Mouse (Mus musculus): ENCODE measurements around the gene Irf2bp1.

Irf2bp1 gene

GRCm38 (mm10) chr7:18998835-18999234 lies 5.0 kb upstream of the Irf2bp1 start:
- peak in 1 of 2 experiments; percentile 43 for DNase-seq (ENCODE audit: inconsistent age in 2 of 2, low spot score in 1 of 2)

- DNase-seq (ENCODE audit: inconsistent age in 2 of 2, low spot score in 1 of 2) = peak in 1 of 2 experiments; percentile 51
These were observed 3.4 kb upstream of the Irf2bp1 start for GRCm38 (mm10) chr7:19000421-19000820.

- peak; percentile 73 to 81 for DNase-seq (ENCODE audit: inconsistent age in 2 of 2, low spot score in 1 of 2)
These were observed 2.6 kb upstream of the Irf2bp1 start for GRCm38 (mm10) chr7:19001066-19001806.

GRCm38 (mm10) chr7:19001807-19002085 lies 2.1 kb upstream of the Irf2bp1 start:
- DNase-seq (ENCODE audit: inconsistent age in 2 of 2, low spot score in 1 of 2) = no peak

- peak in 1 of 2 experiments; percentile 60 for DNase-seq (ENCODE audit: inconsistent age in 2 of 2, low spot score in 1 of 2)
These were observed 1.7 kb upstream of the Irf2bp1 start for GRCm38 (mm10) chr7:19002115-19002514.

- peak; percentile 86 to 94 for DNase-seq (ENCODE audit: inconsistent age in 2 of 2, low spot score in 1 of 2)
These were observed 871 bp upstream of the Irf2bp1 start for GRCm38 (mm10) chr7:19002848-19003498.

- peak; percentile 69 to 85 for DNase-seq (ENCODE audit: inconsistent age in 2 of 2, low spot score in 1 of 2)
These were observed 811 bp downstream of the Irf2bp1 start for GRCm38 (mm10) chr7:19004631-19005079.

- peak; percentile 59 to 61 for DNase-seq (ENCODE audit: inconsistent age in 2 of 2, low spot score in 1 of 2)
These were observed 1.7 kb downstream of the Irf2bp1 start for GRCm38 (mm10) chr7:19005417-19006121.

GRCm38 (mm10) chr7:19006476-19006875 lies 2.6 kb downstream of the Irf2bp1 start:
- DNase-seq (ENCODE audit: inconsistent age in 2 of 2, low spot score in 1 of 2) = peak; percentile 82 to 95

GRCm38 (mm10) chr7:19007026-19007977 lies 3.5 kb downstream of the Irf2bp1 start:
- DNase-seq (ENCODE audit: inconsistent age in 2 of 2, low spot score in 1 of 2) = peak in 1 of 2 experiments; percentile 48

GRCm38 (mm10) chr7:19010581-19010980 lies 6.7 kb downstream of the Irf2bp1 start:
- DNase-seq (ENCODE audit: inconsistent age in 2 of 2, low spot score in 1 of 2) = peak in 1 of 2 experiments; percentile 56

- peak; percentile 56 to 79 for DNase-seq (ENCODE audit: inconsistent age in 2 of 2, low spot score in 1 of 2)
These were observed 8.3 kb downstream of the Irf2bp1 start for GRCm38 (mm10) chr7:19012025-19012621.

- DNase-seq (ENCODE audit: inconsistent age in 2 of 2, low spot score in 1 of 2) = peak; percentile 52 to 58
These were observed 9.0 kb downstream of the Irf2bp1 start for GRCm38 (mm10) chr7:19012882-19013281.

- DNase-seq (ENCODE audit: inconsistent age in 2 of 2, low spot score in 1 of 2) = no peak
These were observed 10.6 kb downstream of the Irf2bp1 start for GRCm38 (mm10) chr7:19014452-19014851.

- no peak for DNase-seq (ENCODE audit: inconsistent age in 2 of 2, low spot score in 1 of 2)
These were observed 12.2 kb downstream of the Irf2bp1 start for GRCm38 (mm10) chr7:19016042-19016441.

- no peak for DNase-seq (ENCODE audit: inconsistent age in 2 of 2, low spot score in 1 of 2)
These were observed 14.1 kb downstream of the Irf2bp1 start for GRCm38 (mm10) chr7:19017909-19018308.

GRCm38 (mm10) chr7:19021048-19021447 lies 17.2 kb downstream of the Irf2bp1 start:
- no peak for DNase-seq (ENCODE audit: inconsistent age in 2 of 2, low spot score in 1 of 2)

GRCm38 (mm10) chr7:19022189-19022958 lies 18.5 kb downstream of the Irf2bp1 start:
- DNase-seq (ENCODE audit: inconsistent age in 2 of 2, low spot score in 1 of 2) = peak in 1 of 2 experiments; percentile 45

GRCm38 (mm10) chr7:19023357-19023814 lies 19.5 kb downstream of the Irf2bp1 start, which contains the start of gene Foxa3:
Gene Foxa3 (minus strand): TSS chr7:19023538.
- DNase-seq (ENCODE audit: inconsistent age in 2 of 2, low spot score in 1 of 2) = peak; percentile 71 to 80

Data from adrenal gland, adult (tissue).